In the genomic region with DNA sequence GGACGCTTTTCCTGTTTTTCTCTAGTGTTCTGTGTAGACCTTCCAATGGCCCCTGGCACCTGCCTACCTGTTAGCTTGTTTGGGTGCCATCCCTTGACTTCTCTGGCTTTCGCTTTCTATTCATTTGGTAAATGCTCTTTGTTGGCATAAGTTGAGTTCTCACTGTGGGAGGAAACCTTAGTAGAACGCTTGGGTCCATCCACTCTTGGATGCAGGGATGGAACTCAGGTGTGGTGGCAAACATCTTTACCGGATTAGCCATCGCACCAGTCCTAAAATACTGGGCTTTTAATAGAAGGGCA, we compare ENCODE assay signal across 8 mouse cellular contexts. TPM values are rescaled to one million over a fixed set of nuclear protein-coding genes. Genes with fewer than 3 reads are reported as not detected.
DNase-seq lines count a peak whose midpoint lies in the region; ATAC-seq and TF ChIP-seq lines count a peak whose summit lies in the region.

No protein-coding gene starts in this region.

- no peak for DNase-seq in lung, postnatal 36 days
- no peak for DNase-seq in limb, embryonic 10.5 days (ENCODE audit: low spot score)
- DNase-seq in yolk sac, embryonic 10.5 days (ENCODE audit: low spot score): no peak
- no peak for DNase-seq in urinary bladder, postnatal 25 days (ENCODE audit: low spot score)
- no peak for DNase-seq in left cerebral cortex, adult 11 months (ENCODE audit: low spot score)

- ATAC-seq in lung, embryonic 16.5 days (ENCODE audit: low read depth): no peak; the same call in 1 of the 2 replicates
- ATAC-seq in embryonic facial prominence, embryonic 12.5 days (ENCODE audit: insufficient number of reproducible peaks, insufficient read depth, low FRiP score, low TSS enrichment): no peak

- 3% methylated on average over 5 of the region's 5 CpGs for WGBS in lung, embryonic 16.5 days
- 4% methylated on average over 5 of the region's 5 CpGs for WGBS in embryonic facial prominence, embryonic 12.5 days
- 7% methylated on average over 5 of the region's 5 CpGs for WGBS in limb, embryonic 10.5 days
- 4% methylated on average over 5 of the region's 5 CpGs for WGBS in olfactory bulb, adult 2 months

- TF ChIP-seq POLR2A in olfactory bulb, adult 2 months (IDR thresholded peaks at IDR 0.05; ENCODE audit: insufficient read depth, low read depth, low read length): no peak

- H3K9me3 ChIP-seq in lung, embryonic 16.5 days (ENCODE audit: control insufficient read depth, low read length): no peaks in the 10 kb centered on the region
- no peaks in the 10 kb centered on the region for H3K9me3 ChIP-seq in embryonic facial prominence, embryonic 12.5 days
- H3K9me3 ChIP-seq in limb, embryonic 10.5 days (replicated peaks): no peaks in the 10 kb centered on the region

- peak overlapping the region; percentile 37; the same call in 1 of the 2 replicates for H3K27ac ChIP-seq in lung, embryonic 16.5 days (ENCODE audit: low read length)
- H3K27ac ChIP-seq in embryonic facial prominence, embryonic 12.5 days: no peak overlapping the region
- H3K27ac ChIP-seq in limb, embryonic 10.5 days: peak overlapping the region; percentile 94
- H3K27ac ChIP-seq in olfactory bulb, adult 2 months (ENCODE audit: insufficient read depth, low read depth, low read length): no peak overlapping the region

- H3K36me3 ChIP-seq in lung, embryonic 16.5 days (ENCODE audit: control insufficient read depth, insufficient read depth, low read length): peaks cover 8% of the 10 kb centered on the region
- peaks cover 18% of the 10 kb centered on the region for H3K36me3 ChIP-seq in embryonic facial prominence, embryonic 12.5 days
- peaks cover 41% of the 10 kb centered on the region for H3K36me3 ChIP-seq in limb, embryonic 10.5 days

- H3K4me2 ChIP-seq in lung, embryonic 16.5 days (ENCODE audit: low read depth, low read length): peak overlapping the region; percentile 79
- H3K4me2 ChIP-seq in embryonic facial prominence, embryonic 12.5 days (replicated peaks): peak overlapping the region; percentile 90

- no peak for TF ChIP-seq CTCF in olfactory bulb, adult 2 months (IDR thresholded peaks at IDR 0.05; ENCODE audit: insufficient read depth, low read depth, low read length)

- no peaks in the 10 kb centered on the region for H3K27me3 ChIP-seq in lung, embryonic 16.5 days (ENCODE audit: control insufficient read depth, insufficient read depth, low read depth, low read length)
- no peaks in the 10 kb centered on the region for H3K27me3 ChIP-seq in embryonic facial prominence, embryonic 12.5 days
- H3K27me3 ChIP-seq in limb, embryonic 10.5 days (ENCODE audit: low read depth, poor library complexity, severe bottlenecking): no peaks in the 10 kb centered on the region

- H3K4me3 ChIP-seq in lung, embryonic 16.5 days (ENCODE audit: low read length): peak overlapping the region; percentile 96
- H3K4me3 ChIP-seq in embryonic facial prominence, embryonic 12.5 days: peak overlapping the region; percentile 90
- peak overlapping the region; percentile 96 for H3K4me3 ChIP-seq in limb, embryonic 10.5 days
- peak overlapping the region; percentile 97 for H3K4me3 ChIP-seq in olfactory bulb, adult 2 months (ENCODE audit: insufficient read depth, low read depth, low read length)

- H3K4me1 ChIP-seq in lung, embryonic 16.5 days (replicated peaks; ENCODE audit: control insufficient read depth, insufficient read depth, low read length): peaks cover 13% of the 10 kb centered on the region
- H3K4me1 ChIP-seq in embryonic facial prominence, embryonic 12.5 days: peaks cover 11% of the 10 kb centered on the region; the same call in 1 of the 2 replicates
- peaks cover 13% of the 10 kb centered on the region for H3K4me1 ChIP-seq in limb, embryonic 10.5 days
- peaks cover 8% of the 10 kb centered on the region; the same call in 1 of the 2 replicates for H3K4me1 ChIP-seq in olfactory bulb, adult 2 months (ENCODE audit: control insufficient read depth, insufficient read depth, low read length)

- peak overlapping the region; percentile 96 for H3K9ac ChIP-seq in lung, embryonic 16.5 days (ENCODE audit: low read length)
- H3K9ac ChIP-seq in embryonic facial prominence, embryonic 12.5 days: peak overlapping the region; percentile 85

RNA-seq across cellular contexts. Expression of gene Med28, which starts 0.7 kb away (rescaled TPM):
- 232 and 240 TPM in 2 replicates for polyA plus RNA-seq in lung, embryonic 16.5 days (2015; fragmentation: Nextera tagmentation; extraction: Ambion mirVana)
- 261 and 279 TPM in 2 replicates for polyA plus RNA-seq in embryonic facial prominence, embryonic 12.5 days (2016; fragmentation: Nextera tagmentation; extraction: Ambion mirVana)
- 314 and 323 TPM in 2 replicates for polyA plus RNA-seq in limb, embryonic 10.5 days (2016; fragmentation: Nextera tagmentation; extraction: Ambion mirVana)
- polyA plus RNA-seq in olfactory bulb, adult 2 months (2012; ENCODE audit: insufficient read depth, insufficient read length, low replicate concordance, missing spikeins): not detected in 2 replicates

RNA-seq across cellular contexts. Expression of gene Lap3, which starts 27.6 kb away (rescaled TPM):
- polyA plus RNA-seq in lung, embryonic 16.5 days (2015; fragmentation: Nextera tagmentation; extraction: Ambion mirVana): 88.9 and 89.2 TPM in 2 replicates
- polyA plus RNA-seq in embryonic facial prominence, embryonic 12.5 days (2016; fragmentation: Nextera tagmentation; extraction: Ambion mirVana): 80.4 and 82.0 TPM in 2 replicates
- polyA plus RNA-seq in limb, embryonic 10.5 days (2016; fragmentation: Nextera tagmentation; extraction: Ambion mirVana): 103 and 121 TPM in 2 replicates
- polyA plus RNA-seq in olfactory bulb, adult 2 months (2012; ENCODE audit: insufficient read depth, insufficient read length, low replicate concordance, missing spikeins): not detected in 2 replicates

Comparison
In these comparisons a context has a peak if more than half of its experiments do, and no peak if none do; other contexts are left out.
1. H3K27ac ChIP-seq: peak in lung, embryonic 16.5 days (single experiment) and limb, embryonic 10.5 days (single experiment); none in embryonic facial prominence, embryonic 12.5 days (single experiment) and olfactory bulb, adult 2 months (single experiment).
2. RNA of gene Med28, which starts 0.7 kb away (polyA plus RNA-seq): 314 to 323 TPM in limb, embryonic 10.5 days, 261 to 279 TPM in embryonic facial prominence, embryonic 12.5 days and 232 to 240 TPM in lung, embryonic 16.5 days; not detected in olfactory bulb, adult 2 months; every median in the first group is over 100 times any median in the second.
3. RNA of gene Lap3, which starts 27.6 kb away (polyA plus RNA-seq): 103 to 121 TPM in limb, embryonic 10.5 days, 88.9 to 89.2 TPM in lung, embryonic 16.5 days and 80.4 to 82.0 TPM in embryonic facial prominence, embryonic 12.5 days; not detected in olfactory bulb, adult 2 months; every median in the first group is over 10 times any median in the second.
4. Peak in every context shown above with its lines, with median percentiles within 50 percentile points of each other: H3K4me3 ChIP-seq.